Mouse (Mus musculus): ENCODE results near the gene Ccdc3. TPM values are rescaled to one million over a fixed set of nuclear protein-coding genes. Genes with fewer than 3 reads are reported as not detected.
"Not testable (repeated sequence)": the region's sequence is repeated elsewhere in the genome, so short reads cannot be mapped to it uniquely, and the experiment has no call there.

Ccdc3 gene
- polyA plus RNA-seq (2014; fragmentation: Nextera tagmentation; extraction: Ambion mirVana): 0.78 and 1.4 TPM in 2 replicates

GRCm38 (mm10) chr2:5137500-5138286 is at the start of gene Ccdc3:
Gene Ccdc3 (plus strand): TSS chr2:5137776.
- ATAC-seq (ENCODE audit: insufficient read depth): peak; percentile 71

DNA sequence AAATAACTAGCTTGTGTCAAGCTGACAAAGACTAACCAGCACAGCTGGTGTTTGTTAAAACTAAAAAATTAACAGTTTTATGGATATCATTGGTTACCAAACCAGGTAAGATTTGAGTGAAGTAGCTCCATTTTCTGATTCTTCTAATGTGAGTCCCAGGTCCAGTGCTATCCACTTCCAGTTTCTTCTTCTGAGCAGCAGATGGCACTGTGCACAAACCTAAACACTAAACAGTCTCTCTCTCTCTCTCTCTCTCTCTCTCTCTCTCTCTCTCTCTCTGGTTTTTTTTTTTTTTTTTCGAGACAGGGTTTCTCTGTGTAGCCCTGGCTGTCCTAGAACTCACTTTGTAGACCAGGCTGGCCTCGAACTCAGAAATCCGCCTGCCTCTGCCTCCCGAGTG is 47.2 kb upstream of the Ccdc3 start:
- not testable (repeated sequence) for ATAC-seq (ENCODE audit: insufficient read depth); H3K4me3 ChIP-seq (ENCODE audit: low read depth, low read length); H3K27me3 ChIP-seq (ENCODE audit: insufficient read depth, low read length); H3K4me2 ChIP-seq; H3K9me3 ChIP-seq (ENCODE audit: low read depth, low read length); H3K9ac ChIP-seq; H3K4me1 ChIP-seq (ENCODE audit: insufficient read depth); H3K27ac ChIP-seq (ENCODE audit: low read depth); H3K36me3 ChIP-seq (ENCODE audit: insufficient read depth)
- TF ChIP-seq CTCF (IDR thresholded peaks at IDR 0.05; ENCODE audit: low read depth): peak; percentile 67
- peak; percentile 74 for DNase-seq
- 69% methylated on average over 4 of the region's 4 CpGs for WGBS

More at GRCm38 (mm10) chr2:5137500-5138286, at the start of gene Ccdc3:
- Histone ChIP-seq H3K4me3 (ENCODE audit: low read depth, low read length) (peak within 1 kb of the TSS; percentile 44), H3K9ac (peak within 1 kb of the TSS; percentile 52), H3K36me3 (ENCODE audit: insufficient read depth) (no peaks in the 10 kb centered on the region), H3K9me3 (ENCODE audit: low read depth, low read length) (no peaks in the 10 kb centered on the region), H3K4me2 (peak within 1 kb of the TSS; percentile 79), H3K27ac (ENCODE audit: low read depth) (no peak within 1 kb of the TSS), H3K27me3 (ENCODE audit: insufficient read depth, low read length) (peaks cover 24% of the 10 kb centered on the region), H3K4me1 (ENCODE audit: insufficient read depth) (no peaks in the 10 kb centered on the region)
- DNase-seq: peak; percentile 52
- WGBS: under 1% methylated on average over 78 of the region's 78 CpGs
- no peak for TF ChIP-seq CTCF (IDR thresholded peaks at IDR 0.05; ENCODE audit: low read depth)

DNA sequence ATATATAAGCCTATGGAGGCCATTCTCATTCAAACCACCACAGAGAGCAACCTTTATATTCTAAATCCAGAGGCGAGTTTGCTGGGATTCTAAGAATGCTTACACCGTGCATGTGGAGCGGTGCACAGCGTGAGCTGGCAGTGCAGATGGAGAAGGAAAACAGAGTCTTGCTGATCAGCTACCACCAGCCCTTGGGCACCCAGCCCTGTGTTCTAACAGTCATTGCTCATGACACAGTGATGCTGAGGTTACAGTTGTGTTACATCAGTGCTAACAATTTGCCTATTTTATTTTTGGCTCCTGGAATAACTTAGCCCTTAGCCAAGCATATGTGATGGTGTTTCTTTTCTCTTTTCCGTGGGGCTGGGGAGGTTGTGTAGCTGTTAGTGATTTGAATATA is 42.7 kb upstream of the Ccdc3 start:
- no peak overlapping the region for H3K9ac ChIP-seq
- no peaks in the 10 kb centered on the region for H3K36me3 ChIP-seq (ENCODE audit: insufficient read depth)
- 85% methylated on average over 5 of the region's 5 CpGs for WGBS
- H3K27me3 ChIP-seq (ENCODE audit: insufficient read depth, low read length): no peaks in the 10 kb centered on the region
- no peak for ATAC-seq (ENCODE audit: insufficient read depth)
- no peak overlapping the region for H3K4me3 ChIP-seq (ENCODE audit: low read depth, low read length)
- no peak overlapping the region for H3K4me2 ChIP-seq
- H3K4me1 ChIP-seq (ENCODE audit: insufficient read depth): 0 out of 2 replicates have a peak, but pooled peaks cover 2% of the 10 kb centered on the region
- no peaks in the 10 kb centered on the region for H3K9me3 ChIP-seq (ENCODE audit: low read depth, low read length)
- DNase-seq: no peak
- H3K27ac ChIP-seq (ENCODE audit: low read depth): no peak overlapping the region
- TF ChIP-seq CTCF (IDR thresholded peaks at IDR 0.05; ENCODE audit: low read depth): no peak

GRCm38 (mm10) chr2:5095316-5095715 is 42.3 kb upstream of the Ccdc3 start:
- Histone ChIP-seq H3K9me3 (ENCODE audit: low read depth, low read length) (no peaks in the 10 kb centered on the region), H3K27me3 (ENCODE audit: insufficient read depth, low read length) (no peaks in the 10 kb centered on the region), H3K4me3 (ENCODE audit: low read depth, low read length) (no peak overlapping the region), H3K4me2 (no peak overlapping the region), H3K9ac (no peak overlapping the region), H3K27ac (ENCODE audit: low read depth) (no peak overlapping the region), H3K36me3 (ENCODE audit: insufficient read depth) (no peaks in the 10 kb centered on the region), H3K4me1 (ENCODE audit: insufficient read depth) (0 out of 2 replicates have a peak, but pooled peaks cover 2% of the 10 kb centered on the region)
- no peak for TF ChIP-seq CTCF (IDR thresholded peaks at IDR 0.05; ENCODE audit: low read depth)
- DNase-seq: no peak
- 19% methylated on average over 1 of the region's 1 CpGs for WGBS
- ATAC-seq (ENCODE audit: insufficient read depth): no peak

DNA sequence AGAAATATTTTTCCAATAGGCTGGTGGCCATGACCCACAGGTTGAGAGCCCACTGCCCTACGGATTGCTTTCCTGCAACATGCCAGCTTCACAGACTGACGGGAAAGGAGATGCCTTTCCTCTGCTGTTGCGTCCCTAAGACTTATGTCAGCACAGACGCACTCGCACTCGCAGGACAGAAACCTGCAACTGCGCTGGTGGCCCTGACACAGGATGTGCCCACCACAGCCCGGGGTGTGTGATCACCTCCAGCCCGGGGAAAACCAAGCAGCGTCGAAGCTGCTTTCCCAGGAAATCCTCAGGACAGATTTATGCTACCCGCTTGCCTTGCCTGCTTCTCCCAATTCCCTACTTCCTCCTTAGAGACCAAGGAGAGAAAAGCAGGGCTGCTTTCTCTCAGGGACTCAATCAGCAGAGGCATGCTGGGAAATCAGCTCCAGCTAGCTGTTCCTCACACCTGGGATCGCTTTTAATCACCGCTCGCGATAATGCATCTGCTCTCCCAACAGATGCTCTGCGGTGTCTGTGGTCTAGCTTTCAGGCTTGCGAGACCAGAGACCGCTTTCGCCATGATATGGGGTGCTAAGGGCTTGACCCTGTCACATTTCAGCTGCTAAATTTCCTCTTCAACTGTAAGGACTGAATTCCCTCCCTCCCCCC is 39.7 kb upstream of the Ccdc3 start:
- WGBS: 12% methylated on average over 20 of the region's 20 CpGs
- H3K36me3 ChIP-seq (ENCODE audit: insufficient read depth): no peaks in the 10 kb centered on the region
- no peak overlapping the region for H3K27ac ChIP-seq (ENCODE audit: low read depth)
- no peak for TF ChIP-seq CTCF (IDR thresholded peaks at IDR 0.05; ENCODE audit: low read depth)
- no peaks in the 10 kb centered on the region for H3K9me3 ChIP-seq (ENCODE audit: low read depth, low read length)
- peak overlapping the region; percentile 46; the same call in 1 of the 2 replicates for H3K9ac ChIP-seq
- H3K27me3 ChIP-seq (ENCODE audit: insufficient read depth, low read length): no peaks in the 10 kb centered on the region
- peak overlapping the region; percentile 61 for H3K4me2 ChIP-seq
- ATAC-seq (ENCODE audit: insufficient read depth) (no peak), DNase-seq (peak; percentile 30)
- 0 out of 2 replicates have a peak, but pooled peaks cover 2% of the 10 kb centered on the region for H3K4me1 ChIP-seq (ENCODE audit: insufficient read depth)
- peak overlapping the region; percentile 25 for H3K4me3 ChIP-seq (ENCODE audit: low read depth, low read length)

DNA sequence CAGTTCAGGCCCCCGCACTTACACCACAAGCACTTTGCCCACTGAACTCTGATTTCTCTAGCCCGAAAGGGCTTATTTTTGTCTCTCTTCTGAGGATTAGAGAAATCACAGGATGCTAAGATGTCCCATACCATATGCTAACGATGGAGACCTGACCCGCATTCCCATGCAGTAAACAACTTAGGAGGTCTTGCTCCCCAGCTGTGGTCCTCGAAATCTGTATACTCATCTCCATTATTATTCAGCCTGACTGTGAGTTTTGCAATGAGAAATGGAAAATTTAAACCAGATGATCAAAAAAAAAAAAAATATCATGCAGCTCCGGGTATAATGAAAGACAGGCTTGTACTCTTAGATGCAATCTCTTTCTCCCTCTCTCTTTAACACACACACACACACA is 38.4 kb upstream of the Ccdc3 start:
- 0 out of 2 replicates have a peak, but pooled peaks cover 2% of the 10 kb centered on the region for H3K4me1 ChIP-seq (ENCODE audit: insufficient read depth)
- H3K4me2 ChIP-seq: no peak overlapping the region
- no peak overlapping the region for H3K27ac ChIP-seq (ENCODE audit: low read depth)
- no peaks in the 10 kb centered on the region for H3K36me3 ChIP-seq (ENCODE audit: insufficient read depth)
- WGBS: 76% methylated on average over 6 of the region's 6 CpGs
- no peaks in the 10 kb centered on the region for H3K9me3 ChIP-seq (ENCODE audit: low read depth, low read length)
- ATAC-seq (ENCODE audit: insufficient read depth): no peak
- TF ChIP-seq CTCF (IDR thresholded peaks at IDR 0.05; ENCODE audit: low read depth): no peak
- no peak overlapping the region for H3K4me3 ChIP-seq (ENCODE audit: low read depth, low read length)
- no peaks in the 10 kb centered on the region for H3K27me3 ChIP-seq (ENCODE audit: insufficient read depth, low read length)
- H3K9ac ChIP-seq: no peak overlapping the region
- no peak for DNase-seq

DNA sequence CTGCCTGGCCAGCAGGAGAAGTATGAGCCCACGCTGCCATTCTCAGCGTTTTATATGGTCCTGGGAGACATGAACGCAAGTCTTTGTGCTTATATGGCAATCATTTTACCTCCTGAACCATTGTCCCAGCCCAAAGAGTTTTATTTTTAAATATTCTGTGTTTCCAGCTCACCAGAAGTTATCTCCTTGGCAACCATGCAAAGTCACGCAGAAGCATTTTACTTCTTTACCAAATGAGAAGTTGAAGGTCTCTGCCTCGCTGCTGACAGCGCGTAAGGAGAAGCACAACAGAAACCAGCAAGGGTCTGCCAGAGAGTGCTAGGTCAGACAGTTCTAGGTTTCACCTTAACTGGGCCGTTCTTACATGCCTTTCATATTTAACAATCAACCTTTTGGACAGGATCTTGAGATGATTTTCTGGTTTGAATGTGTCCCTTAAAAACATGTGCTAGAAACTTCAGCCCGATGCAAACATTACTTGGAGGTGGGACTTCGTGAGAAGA is 35.8 kb upstream of the Ccdc3 start:
- no peak for TF ChIP-seq CTCF (IDR thresholded peaks at IDR 0.05; ENCODE audit: low read depth)
- DNase-seq (no peak), ATAC-seq (ENCODE audit: insufficient read depth) (no peak)
- Histone ChIP-seq H3K36me3 (ENCODE audit: insufficient read depth) (no peaks in the 10 kb centered on the region), H3K4me3 (ENCODE audit: low read depth, low read length) (no peak overlapping the region), H3K27ac (ENCODE audit: low read depth) (no peak overlapping the region), H3K27me3 (ENCODE audit: insufficient read depth, low read length) (no peaks in the 10 kb centered on the region), H3K9me3 (ENCODE audit: low read depth, low read length) (no peaks in the 10 kb centered on the region), H3K9ac (no peak overlapping the region), H3K4me2 (no peak overlapping the region), H3K4me1 (ENCODE audit: insufficient read depth) (0 out of 2 replicates have a peak, but pooled peaks cover 2% of the 10 kb centered on the region)
- WGBS: 77% methylated on average over 10 of the region's 10 CpGs
